Mouse (Mus musculus) heart, embryonic 14.5 days (tissue): ENCODE data around the gene Tfcp2. TPM values are rescaled to one million over a fixed set of nuclear protein-coding genes. Genes with fewer than 3 reads are reported as not detected.

Experiments used
- ATAC-seq: fragments of 200-750 bp; cut with Nextera tagmentation; 2 replicates; pipeline ENCODE4 v1.8.0; 2017; ENCODE audit warnings: low read depth, moderate TSS enrichment; ENCODE audit not compliant: insufficient number of reproducible peaks, insufficient read depth, low FRiP score
- H3K27ac ChIP-seq, 2 experiments: fragments of 200-500 bp in 1 of 2; fragments of 300-500 bp in 1 of 2; sonication (generic) in 1 of 2; replicated peaks in 1 of 2; 2 replicates each; pipeline ENCODE4 v1.5.1; 2012 to 2014; ENCODE audit warnings: low read depth in 2 of 2, low read length in 2 of 2, control low read depth in 1 of 2, mild to moderate bottlenecking in 1 of 2, mixed read lengths in 1 of 2; ENCODE audit not compliant: control insufficient read depth in 1 of 2, insufficient read depth in 1 of 2
- H3K27me3 ChIP-seq: fragments of 300-500 bp; sonication (generic); 2 replicates; pipeline ENCODE4 v1.6.1; 2014; ENCODE audit warnings: mild to moderate bottlenecking, low read length, control low read depth; ENCODE audit not compliant: control insufficient read depth, insufficient read depth
- H3K36me3 ChIP-seq: fragments of 300-500 bp; sonication (generic); 2 replicates; pipeline ENCODE4 v1.6.1; 2014; ENCODE audit warnings: mild to moderate bottlenecking, control low read depth, low read length, mixed read lengths; ENCODE audit not compliant: control insufficient read depth, insufficient read depth
- H3K4me1 ChIP-seq, 2 experiments: fragments of 200-500 bp in 1 of 2; fragments of 300-500 bp in 1 of 2; sonication (generic) in 1 of 2; 2 replicates each; pipeline ENCODE4 v1.6.1; 2012 to 2014; ENCODE audit warnings: low read length in 2 of 2, control low read depth in 1 of 2, mixed read lengths in 1 of 2; ENCODE audit not compliant: control insufficient read depth in 2 of 2, insufficient read depth in 2 of 2
- H3K4me2 ChIP-seq: fragments of 300-500 bp; sonication (generic); 2 replicates; pipeline ENCODE4 v1.6.1; 2014; ENCODE audit warnings: mild to moderate bottlenecking, low read length
- H3K4me3 ChIP-seq, 2 experiments: fragments of 200-500 bp in 1 of 2; fragments of 300-500 bp in 1 of 2; sonication (generic) in 1 of 2; 2 replicates each; pipeline ENCODE4 v1.5.1; 2012 to 2014; ENCODE audit warnings: low read length in 2 of 2, mild to moderate bottlenecking in 2 of 2, control low read depth in 1 of 2, low read depth in 1 of 2, moderate library complexity in 1 of 2; ENCODE audit not compliant: control insufficient read depth in 1 of 2, insufficient read depth in 1 of 2
- H3K9ac ChIP-seq: fragments of 300-500 bp; sonication (generic); 2 replicates; pipeline ENCODE4 v1.6.1; 2014; ENCODE audit warnings: mild to moderate bottlenecking, low read length
- H3K9me3 ChIP-seq: fragments of 300-500 bp; sonication (generic); 2 replicates; pipeline ENCODE4 v1.6.1; 2016; ENCODE audit warnings: low read length, control low read depth; ENCODE audit not compliant: control insufficient read depth
- whole genome bisulfite sequencing: fragments of 180-500 bp; shearing (Covaris S2); extraction: QIAGEN DNeasy Blood & Tissue Kit; methylation state at CpG from one replicate; pipeline ENCODE4 v1.1.7; 2014; 5-methylcytosine and 5-hydroxymethylcytosine counted together
- polyA plus RNA-seq: library from polyadenylated mRNA; unstranded; fragments of >200 nt; fragmentation: Nextera tagmentation; extraction: Ambion mirVana; gene quantifications from 2 replicates; pipeline ENCODE4 v1.2.1, GENCODE M21; 2014

Gene Tfcp2
- polyA plus RNA-seq, 1 experiment from 2014 or later = 17.1 TPM

DNA sequence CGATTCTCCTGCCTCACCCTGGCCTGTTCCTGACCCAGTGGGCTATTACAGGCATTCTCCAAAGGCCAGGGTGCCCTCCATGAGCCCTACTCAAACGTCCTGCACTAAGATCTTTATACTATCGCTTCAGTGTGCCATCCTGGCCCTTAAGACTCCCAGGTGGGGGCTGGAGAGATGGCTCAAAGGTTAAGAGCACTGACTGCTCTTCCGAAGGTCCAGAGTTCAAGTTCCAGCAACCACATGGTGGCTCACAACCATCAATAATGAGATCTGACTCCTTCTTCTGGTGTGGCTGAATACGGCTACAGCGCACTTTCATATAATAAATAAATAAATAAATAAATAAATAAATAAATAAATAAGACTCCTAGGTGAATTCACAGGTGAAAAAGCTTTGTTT, 41.0 kb upstream of the Tfcp2 start:
- no peak overlapping the region for H3K4me2 ChIP-seq
- H3K9ac ChIP-seq = no peak overlapping the region
- no peaks in the 10 kb centered on the region for H3K4me1 ChIP-seq
- no peaks in the 10 kb centered on the region for H3K9me3 ChIP-seq
- no peak overlapping the region for H3K4me3 ChIP-seq
- 81% methylated on average over 6 of the region's 6 CpGs for WGBS
- no peak for ATAC-seq
- peaks cover 10% of the 10 kb centered on the region for H3K36me3 ChIP-seq
- H3K27ac ChIP-seq = no peak overlapping the region
- no peaks in the 10 kb centered on the region for H3K27me3 ChIP-seq

GRCm38 (mm10) chr15:100590436-100590835, 38.6 kb upstream of the Tfcp2 start:
- H3K9ac ChIP-seq = no peak overlapping the region
- WGBS = 65% methylated on average over 8 of the region's 8 CpGs
- no peak overlapping the region for H3K4me2 ChIP-seq
- H3K27me3 ChIP-seq = no peaks in the 10 kb centered on the region
- H3K4me1 ChIP-seq = no peaks in the 10 kb centered on the region
- H3K9me3 ChIP-seq = no peaks in the 10 kb centered on the region
- peaks cover 34% of the 10 kb centered on the region for H3K36me3 ChIP-seq
- no peak overlapping the region for H3K27ac ChIP-seq
- no peak overlapping the region for H3K4me3 ChIP-seq
- ATAC-seq = no peak

GRCm38 (mm10) chr15:100588297-100588696, 36.5 kb upstream of the Tfcp2 start:
- H3K9ac ChIP-seq = no peak overlapping the region
- H3K27ac ChIP-seq = no peak overlapping the region
- H3K4me3 ChIP-seq = no peak overlapping the region
- H3K4me1 ChIP-seq = no peaks in the 10 kb centered on the region
- no peak overlapping the region for H3K4me2 ChIP-seq
- WGBS = 86% methylated on average over 6 of the region's 6 CpGs
- no peak for ATAC-seq
- H3K27me3 ChIP-seq = no peaks in the 10 kb centered on the region
- H3K9me3 ChIP-seq = no peaks in the 10 kb centered on the region
- H3K36me3 ChIP-seq = peaks cover 35% of the 10 kb centered on the region

GRCm38 (mm10) chr15:100587166-100587565, 35.4 kb upstream of the Tfcp2 start:
- no peaks in the 10 kb centered on the region for H3K27me3 ChIP-seq
- no peaks in the 10 kb centered on the region for H3K4me1 ChIP-seq
- H3K4me3 ChIP-seq = no peak overlapping the region
- no peak overlapping the region for H3K27ac ChIP-seq
- ATAC-seq = no peak
- no peak overlapping the region for H3K9ac ChIP-seq
- WGBS = 81% methylated on average over 4 of the region's 4 CpGs
- no peaks in the 10 kb centered on the region for H3K9me3 ChIP-seq
- peaks cover 35% of the 10 kb centered on the region for H3K36me3 ChIP-seq
- H3K4me2 ChIP-seq = no peak overlapping the region

DNA sequence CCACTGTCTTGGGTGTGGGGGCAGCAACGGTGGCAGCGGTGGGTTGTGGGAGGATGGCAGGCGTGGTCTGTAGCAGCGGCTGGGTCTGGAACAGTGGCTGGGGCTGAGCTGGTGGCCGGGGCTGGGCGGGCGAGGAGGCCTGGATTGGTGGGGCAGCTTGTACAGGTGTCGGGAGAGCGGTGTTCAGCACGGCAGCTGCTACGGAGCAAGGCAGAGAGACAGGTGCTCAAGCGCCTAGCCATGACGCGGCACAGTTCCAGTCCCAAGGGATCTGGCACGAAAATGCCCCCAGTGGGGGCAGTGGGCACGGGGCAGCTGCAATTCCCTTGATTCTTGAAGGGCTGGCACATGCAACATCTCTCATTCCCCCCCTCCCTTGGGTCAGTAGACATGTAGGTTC, 34.1 kb upstream of the Tfcp2 start:
- 91% methylated on average over 16 of the region's 16 CpGs for WGBS

GRCm38 (mm10) chr15:100580108-100580507, 28.3 kb upstream of the Tfcp2 start:
- H3K4me3 ChIP-seq = no peak overlapping the region
- no peaks in the 10 kb centered on the region for H3K27me3 ChIP-seq
- WGBS = 88% methylated on average over 10 of the region's 10 CpGs
- no peak for ATAC-seq
- H3K9ac ChIP-seq = no peak overlapping the region
- no peaks in the 10 kb centered on the region for H3K9me3 ChIP-seq
- H3K36me3 ChIP-seq = peaks cover 24% of the 10 kb centered on the region; the same call in 1 of the 2 replicates
- no peak overlapping the region for H3K4me2 ChIP-seq
- no peaks in the 10 kb centered on the region for H3K4me1 ChIP-seq
- H3K27ac ChIP-seq = no peak overlapping the region

More for the DNA sequence above, 34.1 kb upstream of the Tfcp2 start:
- H3K9me3 ChIP-seq = no peaks in the 10 kb centered on the region
- H3K4me1 ChIP-seq = no peaks in the 10 kb centered on the region
- peaks cover 35% of the 10 kb centered on the region for H3K36me3 ChIP-seq
- no peak overlapping the region for H3K4me2 ChIP-seq
- ATAC-seq = no peak
- H3K27ac ChIP-seq = no peak overlapping the region
- no peaks in the 10 kb centered on the region for H3K27me3 ChIP-seq
- no peak overlapping the region for H3K9ac ChIP-seq
- H3K4me3 ChIP-seq = no peak overlapping the region

DNA sequence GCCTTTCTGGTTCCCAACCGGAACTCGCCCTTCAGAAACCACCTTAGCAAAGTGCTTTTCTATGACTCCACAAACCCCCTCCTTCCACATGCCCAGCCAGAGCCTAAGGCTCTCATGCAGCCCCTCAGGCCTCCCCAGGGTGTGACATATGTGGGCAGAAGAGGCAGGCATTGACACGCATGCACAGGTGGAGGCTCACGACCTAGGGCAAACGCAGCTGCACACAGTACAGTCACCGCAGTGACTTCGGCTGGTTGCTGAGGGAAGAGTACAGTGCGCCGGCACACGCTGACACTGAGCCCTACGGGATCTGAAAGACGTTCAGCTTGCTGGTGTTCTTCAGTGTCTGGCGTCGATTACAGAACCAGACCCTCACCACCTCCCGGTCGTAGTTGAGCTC, 26.2 kb upstream of the Tfcp2 start:
- 77% methylated on average over 16 of the region's 16 CpGs for WGBS

DNA sequence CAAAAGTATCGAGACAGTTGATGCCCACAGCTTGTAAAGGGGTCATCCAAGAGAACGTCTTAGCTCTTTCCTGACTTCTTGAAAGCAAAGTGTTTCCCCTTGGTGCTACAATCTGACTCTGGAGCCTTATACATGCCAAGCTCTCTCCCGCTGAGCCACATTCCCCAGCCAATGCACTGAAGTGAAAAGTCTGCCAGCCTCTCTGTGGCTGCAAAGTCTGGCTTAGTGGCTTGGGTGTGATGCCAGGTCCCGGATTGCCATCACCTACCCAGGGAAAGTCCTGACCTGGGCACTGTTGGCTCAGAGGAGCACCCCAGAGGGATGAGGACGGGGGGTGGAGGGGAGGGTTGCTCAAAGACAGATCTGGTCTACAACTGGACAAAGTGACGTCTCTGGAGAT, 25.0 kb upstream of the Tfcp2 start:
- Histone ChIP-seq H3K9ac (no peak overlapping the region), H3K4me1 (peaks cover 6 to 14% of the 10 kb centered on the region in 2 experiments), H3K4me3 (no peak overlapping the region), H3K9me3 (no peaks in the 10 kb centered on the region), H3K4me2 (no peak overlapping the region), H3K36me3 (peaks cover 24% of the 10 kb centered on the region; the same call in 1 of the 2 replicates), H3K27ac (no peak overlapping the region), H3K27me3 (no peaks in the 10 kb centered on the region)
- no peak for ATAC-seq
- WGBS = 84% methylated on average over 6 of the region's 6 CpGs

More for the DNA sequence above, 26.2 kb upstream of the Tfcp2 start:
- Histone ChIP-seq H3K4me2 (no peak overlapping the region), H3K9ac (no peak overlapping the region), H3K4me1 (peaks cover 6 to 14% of the 10 kb centered on the region in 2 experiments), H3K9me3 (no peaks in the 10 kb centered on the region), H3K27ac (no peak overlapping the region), H3K4me3 (no peak overlapping the region), H3K36me3 (peaks cover 24% of the 10 kb centered on the region; the same call in 1 of the 2 replicates), H3K27me3 (no peaks in the 10 kb centered on the region)
- no peak for ATAC-seq
